ENCODE assay signal across 19 mouse cellular contexts in the genomic region with DNA sequence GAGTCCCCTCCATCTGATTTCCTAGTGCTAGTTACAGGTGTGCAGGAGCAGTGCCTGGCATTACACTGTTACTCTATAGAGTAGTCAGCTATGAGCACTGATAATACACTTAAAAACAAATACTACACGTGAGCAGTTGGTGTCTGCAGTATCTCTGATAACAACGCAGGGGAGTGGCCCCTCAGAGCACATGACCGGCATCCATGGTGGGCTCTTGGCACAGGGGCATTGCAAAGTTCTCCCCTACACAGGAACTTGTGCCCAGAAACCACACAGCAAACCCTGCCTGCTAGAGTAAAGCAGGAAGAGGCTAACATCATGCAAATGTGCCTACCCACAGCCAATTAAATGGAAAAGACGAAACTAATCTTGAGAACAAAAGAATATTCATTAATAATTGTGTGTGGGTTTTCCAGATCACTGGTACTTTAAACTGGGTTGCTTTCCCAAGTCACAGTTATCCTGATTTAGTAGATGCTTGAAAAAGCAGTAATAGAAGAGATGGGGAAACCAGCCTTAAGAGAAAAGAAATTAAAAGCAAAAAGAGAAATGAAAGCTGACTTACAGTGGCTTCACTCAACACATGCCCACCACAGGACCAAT.
DNase-seq lines count a peak whose midpoint lies in the region; ATAC-seq and TF ChIP-seq lines count a peak whose summit lies in the region.
"Had no signal": no experiment of that assay in that cellular context is flagged by ENCODE, and none has a peak within 500 bp of the region (broad histone marks: within the 10 kb centered on the region; RNA-seq: fewer than 3 reads in every experiment).

No protein-coding gene starts in this region.

- H3K9me3 ChIP-seq in liver, embryonic 15.5 days (replicated peaks): no peaks in the 10 kb centered on the region
- H3K9me3 ChIP-seq: embryonic facial prominence, embryonic 15.5 days; heart, embryonic 15.5 days; hindbrain, embryonic 15.5 days; midbrain, embryonic 15.5 days; neural tube, embryonic 15.5 days had no signal

- no peaks in the 10 kb centered on the region for H3K36me3 ChIP-seq in spleen, adult 2 months (ENCODE audit: control insufficient read depth, insufficient read depth, low read length)
- H3K36me3 ChIP-seq in liver, embryonic 15.5 days (replicated peaks): no peaks in the 10 kb centered on the region
- H3K36me3 ChIP-seq: embryonic facial prominence, embryonic 15.5 days; heart, embryonic 15.5 days; hindbrain, embryonic 15.5 days; midbrain, embryonic 15.5 days; neural tube, embryonic 15.5 days had no signal

- peak overlapping the region; percentile 9; the same call in 1 of the 2 replicates for H3K4me2 ChIP-seq in liver, embryonic 15.5 days
- H3K4me2 ChIP-seq: embryonic facial prominence, embryonic 15.5 days; heart, embryonic 15.5 days; hindbrain, embryonic 15.5 days; midbrain, embryonic 15.5 days; neural tube, embryonic 15.5 days had no signal

- H3K4me1 ChIP-seq in spleen, adult 2 months (ENCODE audit: control insufficient read depth, insufficient read depth, insufficient read length): peaks cover 39% of the 10 kb centered on the region
- H3K4me1 ChIP-seq in liver, embryonic 15.5 days (replicated peaks): peaks cover 83% of the 10 kb centered on the region
- H3K4me1 ChIP-seq: midbrain, embryonic 15.5 days had no signal

- H3K9ac ChIP-seq in liver, embryonic 15.5 days: no peak overlapping the region
- H3K9ac ChIP-seq: embryonic facial prominence, embryonic 15.5 days; heart, embryonic 15.5 days; hindbrain, embryonic 15.5 days; midbrain, embryonic 15.5 days; neural tube, embryonic 15.5 days had no signal

- peak overlapping the region; percentile 62 for H3K27ac ChIP-seq in spleen, adult 2 months (ENCODE audit: insufficient read depth, low read length)
- H3K27ac ChIP-seq in liver, embryonic 15.5 days (replicated peaks): no peak overlapping the region
- H3K27ac ChIP-seq: embryonic facial prominence, embryonic 15.5 days; heart, embryonic 15.5 days; hindbrain, embryonic 15.5 days; midbrain, embryonic 15.5 days; neural tube, embryonic 15.5 days had no signal

- TF ChIP-seq CTCF in spleen, adult 2 months (IDR thresholded peaks at IDR 0.05; ENCODE audit: extremely low read depth, insufficient read depth, insufficient read length, insufficient replicate concordance): no peak

- no peak for TF ChIP-seq POLR2A in spleen, adult 2 months (IDR thresholded peaks at IDR 0.05; ENCODE audit: low read depth, low read length)

- no peaks in the 10 kb centered on the region for H3K27me3 ChIP-seq in spleen, adult 2 months (ENCODE audit: control insufficient read depth, insufficient read depth, low read length)
- H3K27me3 ChIP-seq in liver, embryonic 15.5 days: no peaks in the 10 kb centered on the region
- H3K27me3 ChIP-seq: embryonic facial prominence, embryonic 15.5 days; heart, embryonic 15.5 days; hindbrain, embryonic 15.5 days; neural tube, embryonic 15.5 days; Patski had no signal

- DNase-seq in spleen, adult 2 months (ENCODE audit: low read depth in 1 of 2, low spot score in 2 of 2): peak in 1 of 2 experiments; percentile 26
- DNase-seq in spleen, postnatal 4 days (ENCODE audit: low spot score in 2 of 2): no peak
- peak; percentile 27 for DNase-seq in thymus, postnatal 25 days
- no peak for DNase-seq in cerebellum, adult 11-12 months
- no peak for DNase-seq in kidney, adult 8-10 months
- no peak for DNase-seq in frontal cortex, adult 2 months (ENCODE audit: extremely low spot score in 1 of 2, low spot score in 1 of 2)
- DNase-seq: adrenal gland, adult 2 months; gastrocnemius, postnatal 36 days; kidney, postnatal 10 days; lung, postnatal 10 days had no signal

- 7% methylated on average over 4 of the region's 4 CpGs for WGBS in spleen, adult 2 months
- 13% methylated on average over 4 of the region's 4 CpGs for WGBS in liver, embryonic 15.5 days (ENCODE audit: insufficient replicate concordance)

- peak; percentile 73 for ATAC-seq in activated CD4-positive, CD25-positive, alpha-beta regulatory T cell, adult 4 months
- ATAC-seq in liver, embryonic 15.5 days (ENCODE audit: insufficient read depth): peak; percentile 51
- ATAC-seq: forebrain, embryonic 16.5 days; midbrain, embryonic 15.5 days; Patski had no signal

- H3K4me3 ChIP-seq in spleen, adult 2 months (ENCODE audit: extremely low read depth, insufficient read depth, insufficient read length): peak overlapping the region; percentile 31
- no peak overlapping the region for H3K4me3 ChIP-seq in liver, embryonic 15.5 days (replicated peaks)
- H3K4me3 ChIP-seq: embryonic facial prominence, embryonic 15.5 days; heart, embryonic 15.5 days; hindbrain, embryonic 15.5 days; midbrain, embryonic 15.5 days; neural tube, embryonic 15.5 days had no signal
